Mouse (Mus musculus) lung, embryonic 14.5 days (tissue): Measurements from ENCODE around the gene 2510009E07Rik. TPM values are rescaled to one million over a fixed set of nuclear protein-coding genes. Genes with fewer than 3 reads are reported as not detected.
A peak's percentile ranks its signal among the peaks of the same experiment; 100 is the strongest.

Experiments used
- ATAC-seq: fragments of 200-750 bp; cut with Nextera tagmentation; 2 replicates; pipeline ENCODE4 v1.8.0; 2017; ENCODE audit warnings: mild to moderate bottlenecking, moderate TSS enrichment, moderate library complexity; ENCODE audit not compliant: insufficient read depth
- DNase-seq: peaks from one replicate; pipeline ENCODE4 v3.0.0-alpha.2; 2015
- H3K27ac ChIP-seq: fragments of 300-500 bp; sonication (generic); 2 replicates; pipeline ENCODE4 v1.5.1; 2014; ENCODE audit warnings: low read depth, mild to moderate bottlenecking, moderate library complexity
- H3K27me3 ChIP-seq: fragments of 300-500 bp; sonication (generic); 2 replicates; pipeline ENCODE4 v1.6.1; 2014; ENCODE audit warnings: low read length, control low read depth; ENCODE audit not compliant: insufficient read depth
- H3K36me3 ChIP-seq: fragments of 300-500 bp; sonication (generic); 2 replicates; pipeline ENCODE4 v1.6.1; 2014; ENCODE audit warnings: control low read depth; ENCODE audit not compliant: insufficient read depth
- H3K4me1 ChIP-seq: fragments of 300-500 bp; sonication (generic); 2 replicates; pipeline ENCODE4 v1.6.1; 2014; ENCODE audit warnings: antibody characterized with exemption, control low read depth; ENCODE audit not compliant: insufficient read depth
- H3K4me2 ChIP-seq: fragments of 300-500 bp; sonication (generic); 2 replicates; pipeline ENCODE4 v1.6.1; 2014; ENCODE audit warnings: mild to moderate bottlenecking
- H3K4me3 ChIP-seq: fragments of 300-500 bp; sonication (generic); 2 replicates; pipeline ENCODE4 v1.5.1; 2014; ENCODE audit warnings: low read depth, low read length
- H3K9ac ChIP-seq: fragments of 300-500 bp; sonication (generic); 2 replicates; pipeline ENCODE4 v1.6.1; 2014
- H3K9me3 ChIP-seq: fragments of 300-500 bp; sonication (generic); 2 replicates; pipeline ENCODE4 v1.6.1; 2016; ENCODE audit warnings: low read depth, low read length, control low read depth
- CTCF ChIP-seq: IDR thresholded peaks from 2 replicates; pipeline ENCODE4 v1.5.1; 2016; ENCODE audit warnings: antibody characterized with exemption, low read depth
- WGBS: fragments of 180-500 bp; shearing (Covaris S2); extraction: QIAGEN DNeasy Blood & Tissue Kit; methylation state at CpG from one replicate; pipeline ENCODE4 v1.1.7; 2014; 5-methylcytosine and 5-hydroxymethylcytosine counted together
- polyA plus RNA-seq: library from polyadenylated mRNA; unstranded; fragments of >200 nt; fragmentation: Nextera tagmentation; extraction: Ambion mirVana; gene quantifications from 2 replicates; pipeline ENCODE4 v1.2.1, GENCODE M21; 2014

2510009E07Rik gene
- polyA plus RNA-seq, 1 experiment from 2014 or later, result 22.2 TPM

- WGBS, result 85% methylated on average over 4 of the region's 4 CpGs
- Histone ChIP-seq H3K27me3 (no peaks in the 10 kb centered on the region), H3K4me2 (no peak overlapping the region), H3K27ac (no peak overlapping the region), H3K4me1 (no peaks in the 10 kb centered on the region), H3K9me3 (no peaks in the 10 kb centered on the region), H3K36me3 (peaks cover 17% of the 10 kb centered on the region; the same call in 1 of the 2 replicates), H3K9ac (no peak overlapping the region), H3K4me3 (no peak overlapping the region)
- no peak for TF ChIP-seq CTCF
- no peak for DNase-seq
- ATAC-seq, result no peak
Observed at GRCm38 (mm10) chr16:21651161-21651560, 43.3 kb downstream of the 2510009E07Rik start.

GRCm38 (mm10) chr16:21650289-21650688, 44.2 kb downstream of the 2510009E07Rik start:
- H3K4me2 ChIP-seq, result no peak overlapping the region
- no peak overlapping the region for H3K9ac ChIP-seq
- H3K9me3 ChIP-seq, result no peaks in the 10 kb centered on the region
- H3K27me3 ChIP-seq, result no peaks in the 10 kb centered on the region
- no peak for TF ChIP-seq CTCF
- H3K27ac ChIP-seq, result no peak overlapping the region
- ATAC-seq (no peak), DNase-seq (no peak)
- no peak overlapping the region for H3K4me3 ChIP-seq
- H3K4me1 ChIP-seq, result peaks cover 4% of the 10 kb centered on the region; the same call in 1 of the 2 replicates
- peaks cover 17% of the 10 kb centered on the region; the same call in 1 of the 2 replicates for H3K36me3 ChIP-seq
- 85% methylated on average over 3 of the region's 3 CpGs for WGBS

DNA sequence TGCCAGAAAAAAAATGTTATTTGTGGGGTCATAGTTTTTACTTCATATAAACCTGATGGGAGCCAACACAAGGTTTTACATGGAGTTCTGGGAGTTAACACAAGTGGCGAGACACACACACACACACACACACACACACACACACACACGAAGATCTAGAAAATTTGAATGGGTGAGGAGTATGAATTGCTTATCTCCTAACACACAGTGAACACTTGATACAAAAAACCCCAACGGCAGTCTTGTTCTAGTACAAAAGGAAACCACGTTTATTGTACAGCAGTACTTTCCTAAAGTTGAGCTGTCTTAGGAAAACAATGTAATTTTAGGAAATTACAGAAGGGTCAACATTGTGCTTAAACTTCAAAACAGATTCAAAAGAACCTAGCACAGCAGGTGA, 45.7 kb downstream of the 2510009E07Rik start:
- Histone ChIP-seq H3K27ac (no peak overlapping the region), H3K27me3 (no peaks in the 10 kb centered on the region), H3K9me3 (no peaks in the 10 kb centered on the region), H3K4me3 (no peak overlapping the region), H3K9ac (no peak overlapping the region), H3K4me2 (no peak overlapping the region), H3K36me3 (peaks cover 17% of the 10 kb centered on the region; the same call in 1 of the 2 replicates), H3K4me1 (peaks cover 11% of the 10 kb centered on the region)
- DNase-seq (no peak), ATAC-seq (no peak)
- no peak for TF ChIP-seq CTCF
- 68% methylated on average over 4 of the region's 4 CpGs for WGBS

DNA sequence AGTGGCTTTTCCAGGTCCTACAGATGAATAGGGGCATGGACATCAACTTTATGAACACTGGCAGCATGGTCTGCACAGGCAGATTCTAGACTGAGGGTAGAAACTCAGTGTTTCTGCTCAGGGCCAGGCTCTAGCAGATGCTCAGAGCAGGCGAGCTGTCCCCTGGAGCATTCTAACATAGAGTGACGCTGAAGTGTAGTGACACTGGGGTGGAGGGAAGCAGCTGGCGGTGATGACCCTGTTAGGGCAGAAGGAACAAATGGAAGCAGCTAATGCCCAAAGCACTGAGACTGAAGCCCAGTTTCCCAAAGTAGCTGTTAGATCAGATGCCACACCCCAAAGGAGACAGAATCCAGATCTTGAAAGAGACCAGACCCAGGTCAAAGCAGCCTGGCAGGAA, 48.0 kb downstream of the 2510009E07Rik start:
- 69% methylated on average over 3 of the region's 3 CpGs for WGBS
- no peak overlapping the region for H3K4me2 ChIP-seq
- H3K27ac ChIP-seq, result no peak overlapping the region
- ATAC-seq (no peak), DNase-seq (no peak)
- TF ChIP-seq CTCF, result no peak
- no peak overlapping the region for H3K4me3 ChIP-seq
- no peak overlapping the region for H3K9ac ChIP-seq
- no peaks in the 10 kb centered on the region for H3K9me3 ChIP-seq
- peaks cover 15% of the 10 kb centered on the region for H3K4me1 ChIP-seq
- H3K27me3 ChIP-seq, result no peaks in the 10 kb centered on the region
- peaks cover 6% of the 10 kb centered on the region; the same call in 1 of the 2 replicates for H3K36me3 ChIP-seq

DNA sequence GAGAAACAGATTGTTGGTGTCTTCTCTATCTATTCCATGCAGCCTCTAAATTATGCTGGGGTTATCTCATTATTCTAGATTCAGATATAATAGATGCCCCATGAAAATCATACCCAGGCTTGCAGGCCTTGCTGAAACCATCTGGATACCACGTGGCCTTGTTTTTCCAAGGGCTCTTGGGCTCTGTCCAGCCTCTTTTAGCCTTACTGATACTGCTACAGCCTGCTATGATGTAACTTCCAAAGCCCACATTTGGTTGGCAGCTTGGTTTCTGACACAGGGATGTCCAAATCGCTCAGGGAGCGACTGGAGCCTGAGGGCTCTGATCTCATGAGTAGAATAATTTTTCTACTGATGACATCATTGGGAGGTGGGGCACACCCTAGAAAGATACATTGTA, 48.5 kb downstream of the 2510009E07Rik start:
- Histone ChIP-seq H3K4me2 (no peak overlapping the region), H3K36me3 (peaks cover 6% of the 10 kb centered on the region; the same call in 1 of the 2 replicates), H3K27me3 (no peaks in the 10 kb centered on the region), H3K9me3 (no peaks in the 10 kb centered on the region), H3K9ac (no peak overlapping the region), H3K27ac (no peak overlapping the region), H3K4me3 (no peak overlapping the region), H3K4me1 (peaks cover 15% of the 10 kb centered on the region)
- no peak for TF ChIP-seq CTCF
- DNase-seq (no peak), ATAC-seq (no peak)
- WGBS, result 73% methylated on average over 3 of the region's 3 CpGs

GRCm38 (mm10) chr16:21644574-21644973, 49.9 kb downstream of the 2510009E07Rik start:
- Histone ChIP-seq H3K4me1 (peaks cover 15% of the 10 kb centered on the region), H3K27ac (peak overlapping the region; percentile 86), H3K27me3 (no peaks in the 10 kb centered on the region), H3K36me3 (peaks cover 6% of the 10 kb centered on the region; the same call in 1 of the 2 replicates), H3K4me2 (peak overlapping the region; percentile 29), H3K4me3 (no peak overlapping the region), H3K9me3 (no peaks in the 10 kb centered on the region), H3K9ac (no peak overlapping the region)
- ATAC-seq (no peak), DNase-seq (no peak)
- WGBS, result 52% methylated on average over 3 of the region's 3 CpGs
- TF ChIP-seq CTCF, result no peak

- WGBS, result 18% methylated on average over 17 of the region's 17 CpGs
- H3K27ac ChIP-seq, result peak overlapping the region; percentile 86
- H3K9me3 ChIP-seq, result no peaks in the 10 kb centered on the region
- no peak for TF ChIP-seq CTCF
- H3K36me3 ChIP-seq, result peaks cover 6% of the 10 kb centered on the region; the same call in 1 of the 2 replicates
- ATAC-seq, result peak; percentile 90
- peak overlapping the region; percentile 37; the same call in 1 of the 2 replicates for H3K9ac ChIP-seq
- no peaks in the 10 kb centered on the region for H3K27me3 ChIP-seq
- peak overlapping the region; percentile 29 for H3K4me2 ChIP-seq
- peak; percentile 80 for DNase-seq
- no peak overlapping the region for H3K4me3 ChIP-seq
- peaks cover 15% of the 10 kb centered on the region for H3K4me1 ChIP-seq
Observed at GRCm38 (mm10) chr16:21644066-21644561, 50.4 kb downstream of the 2510009E07Rik start.
